Mouse (Mus musculus): ENCODE measurements around the gene Mbtps1. TPM values are rescaled to one million over a fixed set of nuclear protein-coding genes. Genes with fewer than 3 reads are reported as not detected.

Mbtps1 gene
- polyA plus RNA-seq, 1 experiment from 2014 or later, result 48.5 TPM

DNA sequence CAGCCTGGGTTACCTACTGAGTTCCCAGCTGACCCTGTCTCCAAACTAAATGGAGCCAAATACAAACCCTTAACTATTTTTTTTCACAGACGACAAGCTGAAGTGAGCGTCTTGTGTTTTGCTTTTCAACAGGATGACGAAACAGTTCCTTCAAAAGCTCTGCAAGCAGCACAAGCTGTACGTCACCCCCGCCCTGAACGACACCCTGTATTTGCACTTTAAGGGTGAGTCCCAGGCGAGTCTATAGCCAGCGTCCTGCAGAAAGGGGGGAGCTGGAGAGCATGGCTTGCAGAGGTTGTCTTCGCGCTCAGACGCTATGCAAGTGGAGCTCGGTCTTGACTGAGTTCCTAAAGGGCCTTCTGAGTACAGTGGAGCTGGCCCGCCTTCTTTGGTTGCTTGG lies 20.6 kb upstream of the Mbtps1 start:
- Histone ChIP-seq H3K9ac (replicated peaks) (no peak overlapping the region), H3K27ac (replicated peaks) (no peak overlapping the region), H3K9me3 (replicated peaks) (no peaks in the 10 kb centered on the region), H3K4me1 (peaks cover 8% of the 10 kb centered on the region), H3K27me3 (replicated peaks) (peaks cover 19% of the 10 kb centered on the region), H3K4me3 (replicated peaks) (no peak overlapping the region), H3K36me3 (no peaks in the 10 kb centered on the region), H3K4me2 (no peak overlapping the region)
- ATAC-seq (ENCODE audit: low FRiP score), result no peak
- 41% methylated on average over 13 of the region's 13 CpGs for WGBS

DNA sequence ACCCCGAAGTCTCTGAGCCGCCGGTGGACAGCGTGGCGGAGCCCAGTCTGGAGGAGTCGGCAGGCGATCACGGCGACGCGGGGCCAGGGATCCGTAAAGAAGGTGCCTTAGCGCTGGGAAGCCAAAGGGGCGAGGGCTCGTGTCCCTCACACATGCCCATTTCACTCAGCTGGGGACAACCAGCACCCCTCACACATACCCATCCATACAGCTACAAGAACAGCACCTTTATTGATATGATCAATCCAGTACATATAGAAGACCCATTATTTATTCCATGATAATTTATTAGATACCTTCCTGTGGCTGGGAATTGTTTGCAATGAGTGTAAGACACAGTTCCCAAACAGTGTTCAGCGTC lies 16.8 kb upstream of the Mbtps1 start:
- 2% methylated on average over 16 of the region's 16 CpGs for WGBS
- Histone ChIP-seq H3K4me3 (replicated peaks) (peak overlapping the region; percentile 66), H3K9ac (replicated peaks) (peak overlapping the region; percentile 80), H3K9me3 (replicated peaks) (no peaks in the 10 kb centered on the region), H3K36me3 (no peaks in the 10 kb centered on the region), H3K27ac (replicated peaks) (peak overlapping the region; percentile 75), H3K27me3 (replicated peaks) (peaks cover 19% of the 10 kb centered on the region), H3K4me1 (peaks cover 25% of the 10 kb centered on the region), H3K4me2 (peak overlapping the region; percentile 92)
- ATAC-seq (ENCODE audit: low FRiP score), result peak; percentile 43; the same call in 1 of the 2 replicates

DNA sequence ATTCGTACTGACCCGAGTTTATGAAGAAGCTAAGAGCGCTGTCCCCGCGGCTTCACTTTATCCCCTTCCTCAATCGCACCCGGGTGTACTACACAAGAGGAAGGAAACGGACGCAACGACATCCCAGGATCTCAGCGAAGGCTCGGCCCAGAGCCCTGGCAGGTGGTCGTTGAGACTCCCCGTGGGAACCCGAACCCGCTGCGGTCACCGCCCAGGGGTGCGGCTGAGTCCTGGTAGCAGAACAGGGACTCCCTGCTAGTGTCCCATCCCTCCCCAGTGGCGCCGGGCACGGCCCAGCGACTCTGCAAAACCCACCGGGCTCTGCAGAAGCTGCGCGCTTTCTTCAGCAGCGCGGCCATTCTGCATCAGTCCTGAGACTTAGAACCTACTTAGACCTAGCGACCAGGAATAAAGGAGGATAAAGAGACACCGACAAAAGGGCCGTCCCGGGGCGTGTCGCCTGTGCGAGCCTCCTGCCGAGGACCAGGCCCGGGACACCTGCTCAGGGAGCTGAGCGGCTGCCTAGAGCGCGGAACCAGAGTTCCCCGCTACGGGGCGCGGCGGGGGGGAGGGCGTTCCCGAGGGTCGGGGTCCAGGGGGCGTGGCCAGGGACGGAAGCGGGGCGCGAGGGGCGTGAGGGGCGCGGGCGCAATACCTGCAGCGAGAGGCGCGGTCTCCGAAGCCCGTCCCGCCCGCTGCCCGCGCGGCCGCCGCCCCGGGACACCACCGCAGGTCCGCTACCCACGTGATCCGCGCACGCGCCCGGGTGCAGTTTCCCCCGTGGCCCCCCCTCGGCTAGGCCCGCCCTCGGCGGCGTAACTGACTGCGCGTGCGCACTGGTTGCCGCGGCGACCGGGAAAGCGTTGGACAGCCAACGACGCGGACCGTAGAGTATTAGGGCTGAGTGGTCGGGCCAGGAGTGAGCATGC lies 16.2 kb upstream of the Mbtps1 start, which contains the start of the genes Hsdl1 and Dnaaf1:
Gene Hsdl1 (minus strand): TSS at position 747 of the 929 bp plus-strand sequence.
Gene Dnaaf1 (plus strand): TSS at position 799 of the 929 bp plus-strand sequence.
- peak within 1 kb of the TSS; percentile 75 for H3K27ac ChIP-seq (replicated peaks)
- H3K4me3 ChIP-seq (replicated peaks), result peak within 1 kb of the TSS; percentile 66
- H3K4me1 ChIP-seq, result peaks cover 30% of the 10 kb centered on the region
- peak within 1 kb of the TSS; percentile 92 for H3K4me2 ChIP-seq
- H3K36me3 ChIP-seq, result no peaks in the 10 kb centered on the region
- peaks cover 19% of the 10 kb centered on the region for H3K27me3 ChIP-seq (replicated peaks)
- H3K9me3 ChIP-seq (replicated peaks), result no peaks in the 10 kb centered on the region
- ATAC-seq (ENCODE audit: low FRiP score), result peak; percentile 87
- H3K9ac ChIP-seq (replicated peaks), result peak within 1 kb of the TSS; percentile 80
- WGBS, result under 1% methylated on average over 73 of the region's 97 CpGs

DNA sequence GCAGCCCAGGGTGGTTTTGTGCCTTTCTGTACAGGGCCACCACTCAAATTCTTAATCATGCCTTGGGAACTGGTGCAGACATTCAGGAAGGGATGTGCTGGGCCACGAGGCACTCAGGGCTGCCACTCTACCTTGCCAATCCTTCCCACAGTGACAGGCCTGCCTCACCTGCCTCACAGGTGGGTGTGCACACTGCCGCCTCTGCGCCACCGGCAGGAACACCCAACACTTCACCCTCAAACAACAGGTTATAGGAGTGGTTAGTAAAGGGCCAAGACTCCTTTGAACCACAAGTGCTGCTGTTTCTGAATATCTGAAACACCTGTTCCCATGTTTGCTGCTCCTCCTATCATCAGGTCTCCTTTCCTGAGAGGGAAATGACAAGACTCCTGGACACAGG lies 13.9 kb upstream of the Mbtps1 start:
- Histone ChIP-seq H3K36me3 (0 out of 2 replicates have a peak, but pooled peaks cover 10% of the 10 kb centered on the region), H3K27ac (replicated peaks) (no peak overlapping the region), H3K4me2 (no peak overlapping the region), H3K9me3 (replicated peaks) (no peaks in the 10 kb centered on the region), H3K27me3 (replicated peaks) (peaks cover 12% of the 10 kb centered on the region; the same call in 1 of the 2 replicates), H3K9ac (replicated peaks) (no peak overlapping the region), H3K4me3 (replicated peaks) (no peak overlapping the region), H3K4me1 (peaks cover 30% of the 10 kb centered on the region)
- no peak for ATAC-seq (ENCODE audit: low FRiP score)
- 90% methylated on average over 4 of the region's 4 CpGs for WGBS

DNA sequence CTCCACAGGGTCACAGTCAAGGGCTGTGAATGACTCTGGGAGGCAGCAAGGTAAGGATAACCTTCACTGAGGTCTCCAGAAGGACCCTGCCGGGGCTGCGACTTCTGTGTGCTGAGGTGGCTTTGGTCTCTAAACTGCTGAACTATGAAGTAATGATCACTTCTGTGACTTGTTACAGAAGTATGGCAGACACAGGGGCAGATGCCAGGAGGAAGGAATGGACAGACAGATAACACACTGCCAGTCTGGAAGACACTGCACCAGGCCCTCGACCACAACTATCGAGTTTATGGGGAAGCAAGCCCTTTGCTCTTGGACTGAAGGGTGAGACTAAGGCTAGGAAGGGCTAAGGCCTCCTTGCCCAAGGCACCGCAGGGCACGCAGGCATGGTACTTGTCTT lies 12.6 kb upstream of the Mbtps1 start:
- whole genome bisulfite sequencing, result 93% methylated on average over 6 of the region's 6 CpGs
- peaks cover 30% of the 10 kb centered on the region for H3K4me1 ChIP-seq
- H3K9ac ChIP-seq (replicated peaks), result no peak overlapping the region
- no peak overlapping the region for H3K4me2 ChIP-seq
- H3K9me3 ChIP-seq (replicated peaks), result no peaks in the 10 kb centered on the region
- H3K27me3 ChIP-seq (replicated peaks), result peaks cover 5% of the 10 kb centered on the region; the same call in 1 of the 2 replicates
- ATAC-seq (ENCODE audit: low FRiP score), result no peak
- H3K27ac ChIP-seq (replicated peaks), result no peak overlapping the region
- H3K4me3 ChIP-seq (replicated peaks), result no peak overlapping the region
- peaks cover 18% of the 10 kb centered on the region for H3K36me3 ChIP-seq

DNA sequence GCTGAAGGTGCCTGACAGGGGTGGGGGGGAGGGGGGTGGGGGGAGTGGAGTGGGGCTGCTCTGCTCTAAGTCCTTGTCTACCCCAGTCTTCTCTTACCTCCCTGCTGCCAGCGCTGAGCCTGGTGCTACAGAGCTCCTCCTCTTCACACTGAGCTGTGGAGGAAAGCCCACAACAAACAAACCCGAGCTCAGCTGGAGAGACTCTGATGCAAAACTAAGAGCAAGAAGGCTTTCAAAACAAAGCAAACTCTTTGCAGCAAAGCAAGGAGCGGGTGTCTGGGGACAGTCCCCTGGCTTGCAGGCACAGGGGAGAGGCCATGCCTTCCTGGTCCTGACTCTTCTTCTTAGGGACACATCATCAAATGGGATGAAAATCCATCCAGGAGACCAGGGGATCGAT lies 11.3 kb upstream of the Mbtps1 start:
- Histone ChIP-seq H3K27ac (replicated peaks) (no peak overlapping the region), H3K27me3 (replicated peaks) (no peaks in the 10 kb centered on the region), H3K9me3 (replicated peaks) (no peaks in the 10 kb centered on the region), H3K9ac (replicated peaks) (no peak overlapping the region), H3K4me2 (no peak overlapping the region), H3K36me3 (peaks cover 30% of the 10 kb centered on the region), H3K4me3 (replicated peaks) (no peak overlapping the region), H3K4me1 (peaks cover 24% of the 10 kb centered on the region)
- ATAC-seq (ENCODE audit: low FRiP score), result no peak
- WGBS, result 48% methylated on average over 4 of the region's 4 CpGs

DNA sequence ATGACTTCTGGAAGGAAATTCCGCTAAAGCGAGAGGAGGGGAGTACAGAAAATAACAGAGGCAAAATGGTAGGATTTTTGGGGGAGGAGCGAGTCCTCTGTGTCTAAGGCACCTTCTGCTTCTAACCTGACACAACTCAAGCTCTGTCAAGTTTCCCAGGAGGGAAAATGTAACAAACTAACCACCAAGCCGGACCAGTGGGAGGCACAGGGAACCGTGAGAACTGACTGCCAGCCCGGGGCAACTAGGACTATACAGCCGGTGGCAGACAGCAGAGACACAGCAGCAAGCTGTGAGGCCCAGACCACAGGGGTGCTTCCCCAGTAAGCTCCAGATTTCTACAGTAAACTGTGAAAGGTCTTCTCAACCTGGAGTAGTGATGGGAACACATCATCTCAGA lies 10.4 kb upstream of the Mbtps1 start:
- Histone ChIP-seq H3K36me3 (peaks cover 39% of the 10 kb centered on the region), H3K4me2 (no peak overlapping the region), H3K27me3 (replicated peaks) (no peaks in the 10 kb centered on the region), H3K9me3 (replicated peaks) (no peaks in the 10 kb centered on the region), H3K4me3 (replicated peaks) (no peak overlapping the region), H3K27ac (replicated peaks) (no peak overlapping the region), H3K4me1 (peaks cover 21% of the 10 kb centered on the region), H3K9ac (replicated peaks) (no peak overlapping the region)
- WGBS, result 63% methylated on average over 7 of the region's 7 CpGs
- no peak for ATAC-seq (ENCODE audit: low FRiP score)

DNA sequence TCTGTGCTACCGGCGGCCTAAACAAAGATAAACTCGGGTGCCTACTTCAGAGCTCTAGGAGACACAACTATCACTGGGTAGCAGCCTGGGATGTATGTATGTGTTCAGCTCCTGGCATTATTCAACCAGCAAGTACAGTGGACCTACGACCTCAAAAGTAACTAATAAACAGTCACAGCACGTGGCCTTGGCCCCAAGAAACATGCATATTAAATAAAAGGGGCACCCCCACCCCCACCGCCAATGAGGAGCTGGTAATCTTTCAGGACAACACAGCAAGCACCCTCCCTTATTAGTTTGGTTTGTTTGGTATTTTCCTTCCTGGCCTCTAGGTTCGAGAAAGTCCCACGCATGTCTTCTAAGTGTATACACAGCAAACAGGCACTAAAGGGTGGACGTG lies 9.7 kb upstream of the Mbtps1 start:
- Histone ChIP-seq H3K9ac (replicated peaks) (no peak overlapping the region), H3K9me3 (replicated peaks) (no peaks in the 10 kb centered on the region), H3K4me3 (replicated peaks) (no peak overlapping the region), H3K36me3 (peaks cover 46% of the 10 kb centered on the region), H3K4me1 (peaks cover 14% of the 10 kb centered on the region), H3K4me2 (no peak overlapping the region), H3K27ac (replicated peaks) (no peak overlapping the region), H3K27me3 (replicated peaks) (no peaks in the 10 kb centered on the region)
- no peak for ATAC-seq (ENCODE audit: low FRiP score)
- 90% methylated on average over 9 of the region's 9 CpGs for WGBS

DNA sequence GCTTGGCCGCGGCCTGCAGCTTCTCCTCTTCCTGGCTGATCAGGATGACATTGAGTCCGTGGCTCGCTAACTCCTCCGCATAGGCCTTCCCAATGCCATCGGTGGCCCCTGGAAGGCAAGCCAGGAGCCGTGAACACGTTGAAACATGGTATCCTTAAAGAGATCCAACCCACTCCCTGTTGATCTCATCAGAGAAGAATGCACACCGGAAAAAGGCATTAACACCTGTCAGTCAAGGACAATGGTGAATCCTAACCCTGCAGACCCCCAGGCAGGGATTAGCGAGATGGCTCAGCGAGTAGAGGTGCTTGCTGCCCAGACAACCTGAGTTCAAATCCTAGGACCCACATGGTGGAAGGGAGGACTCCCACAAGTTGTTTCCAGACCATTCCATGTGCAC lies 7.8 kb upstream of the Mbtps1 start:
- Histone ChIP-seq H3K27ac (replicated peaks) (no peak overlapping the region), H3K9ac (replicated peaks) (no peak overlapping the region), H3K9me3 (replicated peaks) (no peaks in the 10 kb centered on the region), H3K4me3 (replicated peaks) (no peak overlapping the region), H3K27me3 (replicated peaks) (no peaks in the 10 kb centered on the region), H3K4me1 (peaks cover 5% of the 10 kb centered on the region; the same call in 1 of the 2 replicates), H3K36me3 (peaks cover 63% of the 10 kb centered on the region), H3K4me2 (no peak overlapping the region)
- 86% methylated on average over 11 of the region's 11 CpGs for WGBS
- ATAC-seq (ENCODE audit: low FRiP score), result no peak

DNA sequence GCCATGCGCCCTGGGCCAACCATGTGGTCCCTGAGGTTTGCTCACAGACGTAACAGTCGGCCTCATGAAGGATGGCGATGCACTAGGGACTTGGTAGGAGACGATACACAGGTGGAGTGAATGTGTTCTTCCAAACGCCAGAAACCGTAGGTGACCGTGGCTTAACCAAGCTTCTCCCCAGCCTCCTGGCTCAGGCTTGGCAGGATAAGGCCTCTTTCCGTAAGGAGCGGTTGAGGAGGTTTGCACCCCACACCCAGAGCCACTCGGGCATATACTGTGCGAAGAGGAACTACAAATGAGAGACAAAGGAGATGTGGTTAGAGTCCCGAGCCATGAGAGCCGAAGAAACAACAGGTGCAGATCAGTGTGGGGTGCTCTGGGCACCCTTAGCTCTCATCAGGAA lies 5.3 kb upstream of the Mbtps1 start:
- Histone ChIP-seq H3K4me1 (peaks cover 6% of the 10 kb centered on the region), H3K27me3 (replicated peaks) (no peaks in the 10 kb centered on the region), H3K9me3 (replicated peaks) (no peaks in the 10 kb centered on the region), H3K9ac (replicated peaks) (no peak overlapping the region), H3K4me3 (replicated peaks) (no peak overlapping the region), H3K4me2 (no peak overlapping the region), H3K27ac (replicated peaks) (no peak overlapping the region), H3K36me3 (peaks cover 63% of the 10 kb centered on the region)
- WGBS, result 92% methylated on average over 14 of the region's 14 CpGs
- ATAC-seq (ENCODE audit: low FRiP score), result no peak

DNA sequence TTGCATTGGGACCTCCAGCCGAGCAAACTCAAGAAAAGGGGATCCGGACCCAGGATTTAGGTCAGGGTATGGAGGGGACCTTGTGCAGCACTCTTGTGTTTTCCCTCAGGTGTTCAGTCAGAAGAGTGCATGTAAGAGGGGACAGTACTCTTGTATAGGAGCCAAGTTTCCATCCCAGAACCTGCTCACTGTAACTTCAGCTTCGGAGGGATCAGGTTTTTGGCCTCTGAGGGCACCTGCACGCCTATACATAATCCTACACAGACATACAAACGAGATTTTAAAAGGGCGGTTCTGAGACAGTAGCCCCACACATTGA lies 826 bp upstream of the Mbtps1 start:
- H3K9me3 ChIP-seq (replicated peaks), result no peaks in the 10 kb centered on the region
- ATAC-seq (ENCODE audit: low FRiP score), result peak; percentile 19; the same call in 1 of the 2 replicates
- peaks cover 28% of the 10 kb centered on the region for H3K36me3 ChIP-seq
- H3K9ac ChIP-seq (replicated peaks), result peak overlapping the region; percentile 45; the same call in 1 of the 2 replicates
- H3K27ac ChIP-seq (replicated peaks), result peak overlapping the region; percentile 80
- peak overlapping the region; percentile 68 for H3K4me2 ChIP-seq
- H3K4me3 ChIP-seq (replicated peaks), result peak overlapping the region; percentile 66
- no peaks in the 10 kb centered on the region for H3K27me3 ChIP-seq (replicated peaks)
- 91% methylated on average over 6 of the region's 6 CpGs for WGBS
- H3K4me1 ChIP-seq, result peaks cover 36% of the 10 kb centered on the region

All from neural tube, embryonic 15.5 days (tissue).